Mouse (Mus musculus) testis, adult 2 months (tissue): ENCODE results near the gene Creb1. TPM values are rescaled to one million over a fixed set of nuclear protein-coding genes. Genes with fewer than 3 reads are reported as not detected.

Source experiments
- H3K27ac ChIP-seq: fragments of 200-500 bp; 2 replicates; pipeline ENCODE4 v1.5.1; 2012; ENCODE audit warnings: low read depth, low read length; ENCODE audit not compliant: control insufficient read depth, insufficient read depth
- H3K27me3 ChIP-seq: fragments of 200-500 bp; 2 replicates; pipeline ENCODE4 v1.6.1; 2012; ENCODE audit warnings: mild to moderate bottlenecking, low read length, moderate library complexity; ENCODE audit not compliant: control insufficient read depth, insufficient read depth
- H3K36me3 ChIP-seq: fragments of 200-500 bp; 2 replicates; pipeline ENCODE4 v1.6.1; 2012; ENCODE audit warnings: mild to moderate bottlenecking, low read length; ENCODE audit not compliant: control insufficient read depth, insufficient read depth
- H3K4me1 ChIP-seq: fragments of 200-500 bp; 2 replicates; pipeline ENCODE4 v1.6.1; 2012; ENCODE audit warnings: low read length; ENCODE audit not compliant: control insufficient read depth, insufficient read depth
- H3K4me3 ChIP-seq: fragments of 200-500 bp; 2 replicates; pipeline ENCODE4 v1.5.1; 2012; ENCODE audit warnings: low read depth, mild to moderate bottlenecking, low read length, moderate library complexity, mixed read lengths; ENCODE audit not compliant: control insufficient read depth
- CTCF ChIP-seq: fragments of 200-500 bp; IDR thresholded peaks from 2 replicates; pipeline ENCODE4 v1.5.1; 2012; ENCODE audit warnings: low read depth, mild to moderate bottlenecking, inconsistent platforms, low read length, moderate library complexity; ENCODE audit not compliant: control insufficient read depth, insufficient read depth, insufficient replicate concordance
- POLR2A ChIP-seq: fragments of 200-500 bp; IDR thresholded peaks from 2 replicates; pipeline ENCODE4 v1.6.1; 2012; ENCODE audit warnings: low read depth, mild to moderate bottlenecking, inconsistent platforms, low read length, moderate library complexity; ENCODE audit not compliant: control insufficient read depth
- polyA plus RNA-seq: library from polyadenylated mRNA; depleted of rRNA; stranded (reverse); fragments of >200 nt; gene quantifications from 2 replicates; pipeline ENCODE4 v1.2.3, GENCODE M21; 2012

Creb1 gene
- polyA plus RNA-seq, 1 experiment = 8.2 TPM

DNA sequence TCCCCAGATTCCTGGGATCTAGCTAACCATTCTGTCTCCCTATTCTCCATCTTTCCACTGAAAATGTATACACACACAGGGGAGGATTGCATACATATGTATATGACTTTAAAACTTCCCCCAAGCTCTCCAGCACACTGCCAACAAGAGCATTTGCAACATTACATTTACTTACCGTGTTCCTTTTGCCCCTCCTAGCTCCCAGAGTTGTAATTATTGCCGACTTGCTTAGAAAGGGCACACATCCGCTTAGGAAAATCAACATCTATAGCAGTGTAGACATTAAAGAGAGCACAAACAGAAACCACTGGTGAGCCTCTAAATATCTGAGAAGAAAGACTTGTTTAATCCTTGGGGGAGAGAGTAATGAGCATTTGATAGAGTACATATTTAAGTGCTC lies 85.8 kb downstream of the Creb1 start:
- TF ChIP-seq POLR2A = no peak
- no peak for TF ChIP-seq CTCF
- H3K27me3 ChIP-seq = no peaks in the 10 kb centered on the region

DNA sequence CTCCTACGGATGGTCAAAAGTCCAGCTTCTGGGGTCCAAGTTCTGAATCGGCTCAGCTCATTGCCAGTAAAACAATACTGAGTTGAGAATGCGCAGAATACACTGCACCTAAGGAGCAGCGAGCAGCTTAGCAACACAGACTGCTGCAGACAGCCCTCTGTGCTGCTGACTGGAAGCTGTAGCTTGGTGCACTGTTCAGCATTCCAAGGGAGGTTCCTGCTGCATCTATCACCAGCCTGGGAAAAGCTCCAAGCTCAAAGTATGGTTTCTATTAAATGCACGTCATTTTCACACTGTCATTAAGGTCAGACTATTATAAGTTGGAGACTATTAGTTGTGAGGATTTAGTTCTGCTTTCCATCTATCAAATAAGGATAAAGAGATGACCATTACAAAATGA lies 88.7 kb downstream of the Creb1 start:
- Histone ChIP-seq H3K4me1 (peaks cover 4% of the 10 kb centered on the region; the same call in 1 of the 2 replicates), H3K4me3 (no peak overlapping the region), H3K36me3 (no peaks in the 10 kb centered on the region), H3K27ac (no peak overlapping the region), H3K27me3 (no peaks in the 10 kb centered on the region)
- no peak for TF ChIP-seq POLR2A
- no peak for TF ChIP-seq CTCF

More for the DNA sequence above, 85.8 kb downstream of the Creb1 start:
- H3K4me3 ChIP-seq = no peak overlapping the region
- peaks cover 4% of the 10 kb centered on the region; the same call in 1 of the 2 replicates for H3K4me1 ChIP-seq
- no peaks in the 10 kb centered on the region for H3K36me3 ChIP-seq
- H3K27ac ChIP-seq = no peak overlapping the region

DNA sequence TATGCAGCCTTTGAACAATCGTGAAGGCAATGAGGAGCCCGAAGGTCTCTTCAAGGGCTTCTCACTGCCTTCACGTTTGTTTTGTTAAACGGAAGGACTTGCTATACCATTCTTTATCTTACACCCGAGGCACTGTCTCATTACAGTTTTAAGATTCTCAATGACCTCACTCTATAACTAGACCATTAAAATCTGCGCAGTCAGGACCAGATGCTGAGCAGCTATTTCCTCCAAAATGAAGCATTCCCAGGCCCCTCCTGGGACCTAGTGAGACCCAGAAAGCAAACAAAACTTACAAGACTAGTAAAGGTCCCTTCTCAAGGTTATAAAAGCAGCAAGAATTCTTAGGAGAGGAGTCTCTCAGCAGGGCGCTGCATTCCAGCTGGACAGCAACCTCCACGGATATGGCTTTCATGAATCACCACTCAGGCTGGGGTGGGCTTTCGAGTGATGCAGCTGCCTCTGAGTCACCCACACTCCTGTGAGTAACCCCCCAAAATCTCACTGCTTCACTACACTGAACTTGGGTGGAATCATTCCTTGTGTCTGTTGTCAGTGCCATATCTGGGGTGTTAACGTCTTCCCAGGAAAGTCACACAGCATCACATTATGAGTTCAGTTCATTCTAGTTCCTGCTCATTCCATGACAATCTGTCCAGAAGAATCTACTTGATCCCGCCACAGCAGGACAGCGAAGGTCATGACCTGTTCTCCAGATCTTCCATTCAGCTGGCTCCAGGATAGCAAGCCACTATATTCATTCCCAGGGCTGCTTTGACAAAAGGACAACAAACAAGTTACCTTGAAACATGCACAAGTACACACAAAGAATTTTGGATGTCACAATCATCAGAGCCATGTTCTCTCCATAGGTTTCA lies 91.4 kb downstream of the Creb1 start:
- no peaks in the 10 kb centered on the region for H3K27me3 ChIP-seq
- no peak overlapping the region for H3K27ac ChIP-seq
- H3K4me3 ChIP-seq = no peak overlapping the region
- no peaks in the 10 kb centered on the region for H3K36me3 ChIP-seq
- H3K4me1 ChIP-seq = no peaks in the 10 kb centered on the region
- no peak for TF ChIP-seq CTCF
- no peak for TF ChIP-seq POLR2A

DNA sequence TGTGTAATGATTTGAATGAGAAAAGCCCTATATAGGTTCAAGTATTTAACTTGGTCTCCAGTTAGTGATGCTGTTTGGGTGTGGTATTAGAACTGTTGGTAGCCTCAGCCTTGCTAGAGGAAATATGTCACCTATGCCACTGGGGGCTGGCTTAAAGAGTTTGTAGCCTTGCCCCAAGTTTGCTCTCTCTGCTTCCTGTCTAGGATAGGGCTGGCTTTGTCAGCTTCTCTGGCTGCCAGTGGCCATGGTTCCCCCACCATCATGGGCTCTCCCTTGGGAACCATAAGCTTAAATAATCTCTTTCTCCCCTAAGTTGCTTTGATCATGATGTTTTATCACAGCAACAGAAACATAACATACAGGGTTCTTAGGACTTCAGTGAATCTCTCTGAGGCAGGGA lies 92.8 kb downstream of the Creb1 start:
- no peaks in the 10 kb centered on the region for H3K36me3 ChIP-seq
- H3K4me1 ChIP-seq = no peaks in the 10 kb centered on the region
- TF ChIP-seq POLR2A = no peak
- no peak overlapping the region for H3K27ac ChIP-seq
- H3K27me3 ChIP-seq = no peaks in the 10 kb centered on the region
- H3K4me3 ChIP-seq = no peak overlapping the region

DNA sequence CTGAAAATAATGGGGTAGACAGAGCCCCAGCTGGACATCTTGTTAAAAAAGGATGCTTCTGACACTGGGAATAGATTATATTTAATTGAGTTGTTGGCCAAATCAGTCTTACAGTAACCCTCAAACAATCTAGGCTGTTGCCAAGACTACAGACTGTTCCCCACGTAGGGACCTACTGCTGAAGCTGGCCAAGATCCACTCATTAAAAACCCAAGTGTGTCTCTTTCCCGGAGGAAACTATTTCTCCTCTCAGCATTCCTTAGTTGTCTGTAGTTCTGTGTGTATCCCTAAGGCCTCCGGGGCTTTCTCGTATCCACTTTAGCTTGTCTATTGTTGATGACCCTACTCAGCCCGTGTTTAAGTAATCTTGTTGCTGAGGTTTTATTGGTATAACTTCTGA lies 99.1 kb downstream of the Creb1 start:
- Histone ChIP-seq H3K36me3 (no peaks in the 10 kb centered on the region), H3K27me3 (no peaks in the 10 kb centered on the region), H3K4me1 (no peaks in the 10 kb centered on the region), H3K27ac (no peak overlapping the region), H3K4me3 (no peak overlapping the region)
- TF ChIP-seq POLR2A = no peak
- TF ChIP-seq CTCF = no peak

DNA sequence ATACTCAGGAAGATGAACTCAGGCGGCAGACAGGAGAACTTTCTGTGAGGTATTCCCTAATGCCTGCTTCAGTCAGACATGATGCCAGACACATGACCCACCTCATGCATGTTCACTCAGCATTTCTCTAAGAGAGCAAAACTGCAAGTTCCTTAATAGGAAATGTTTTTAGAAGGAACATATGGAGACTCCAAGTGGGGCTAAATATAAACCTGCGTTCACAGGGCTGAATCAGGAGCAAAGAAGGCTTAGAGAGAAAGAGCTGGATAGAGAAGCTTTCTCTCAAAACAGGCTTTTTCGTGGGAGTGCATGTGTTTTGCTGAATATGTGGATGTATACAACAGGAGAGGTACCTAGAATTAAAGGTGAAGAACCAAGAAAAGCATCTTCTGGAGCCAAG lies 100.8 kb downstream of the Creb1 start:
- no peak overlapping the region for H3K4me3 ChIP-seq
- TF ChIP-seq POLR2A (no peak), CTCF (no peak)

DNA sequence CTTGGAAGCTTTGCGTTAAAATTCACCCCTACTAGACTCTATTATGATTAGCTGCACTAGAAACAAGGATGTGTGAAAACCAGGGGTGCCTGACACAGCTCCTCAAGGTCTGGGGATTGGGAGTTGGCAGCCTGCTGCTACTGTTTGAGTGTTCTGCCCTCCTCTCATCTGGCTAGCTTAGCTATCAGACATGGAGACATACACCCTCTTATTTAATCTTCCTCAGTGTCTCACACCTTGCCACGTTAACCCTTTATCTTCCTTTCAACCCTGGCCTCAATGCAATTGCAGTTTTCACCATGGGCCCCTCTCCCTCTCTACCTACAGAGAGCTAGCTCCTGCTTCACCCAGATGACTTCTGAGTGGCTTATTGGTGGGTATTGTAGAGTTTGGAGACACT lies 103.2 kb downstream of the Creb1 start:
- Histone ChIP-seq H3K27ac (no peak overlapping the region), H3K4me1 (no peaks in the 10 kb centered on the region), H3K27me3 (no peaks in the 10 kb centered on the region), H3K36me3 (no peaks in the 10 kb centered on the region), H3K4me3 (no peak overlapping the region)
- no peak for TF ChIP-seq CTCF
- no peak for TF ChIP-seq POLR2A

More for the DNA sequence above, 100.8 kb downstream of the Creb1 start:
- H3K27me3 ChIP-seq = no peaks in the 10 kb centered on the region
- no peaks in the 10 kb centered on the region for H3K4me1 ChIP-seq
- H3K36me3 ChIP-seq = no peaks in the 10 kb centered on the region
- no peak overlapping the region for H3K27ac ChIP-seq
